Mouse (Mus musculus): ENCODE results near the gene Fgfr2.

DNA sequence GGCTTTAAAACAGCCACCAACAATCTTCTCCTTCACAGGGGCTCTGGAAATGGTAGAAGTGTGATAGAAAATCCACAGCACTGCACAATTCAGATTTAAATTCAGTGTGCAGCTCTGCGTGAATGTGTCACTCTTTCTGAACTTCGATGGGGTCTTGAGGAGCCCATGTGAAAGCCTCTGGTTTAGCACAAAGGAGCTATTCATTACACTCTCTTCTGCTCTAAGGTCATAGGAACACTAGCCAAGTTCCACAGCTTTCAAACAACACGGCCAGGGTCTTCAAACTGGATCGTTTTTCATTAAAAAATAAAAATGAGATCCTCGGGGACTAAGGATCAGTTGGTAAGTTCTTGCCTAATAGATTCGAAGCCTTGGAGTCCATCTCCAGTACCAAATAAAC is 549.9 kb downstream of the Fgfr2 start:
- TF ChIP-seq CTCF (IDR thresholded peaks at IDR 0.05; ENCODE audit: borderline replicate concordance, extremely low read depth, insufficient read depth, insufficient read length) (no peak), POLR2A (IDR thresholded peaks at IDR 0.05; ENCODE audit: borderline replicate concordance, extremely low read depth, insufficient read depth, insufficient read length, poor library complexity, severe bottlenecking) (no peak)

All from brain, embryonic 14.5 days (tissue).